Mouse (Mus musculus) macrophage (primary cell): Measurements from ENCODE around the gene Klra8. TPM values are rescaled to one million over a fixed set of nuclear protein-coding genes. Genes with fewer than 3 reads are reported as not detected.
"Not testable (repeated sequence)": the region's sequence is repeated elsewhere in the genome, so short reads cannot be mapped to it uniquely, and the experiment has no call there.

ENCODE experiments used
- H3K27ac ChIP-seq: fragments of 350-480 bp; formaldehyde crosslinking; 2 replicates; pipeline ENCODE4 v1.9.0; 2021
- H3K36me3 ChIP-seq: fragments of 350-480 bp; formaldehyde crosslinking; 2 replicates; pipeline ENCODE4 v1.9.0; 2021; ENCODE audit errors: inconsistent target
- H3K4me3 ChIP-seq: fragments of 350-480 bp; formaldehyde crosslinking; 2 replicates; pipeline ENCODE4 v1.9.0; 2021; ENCODE audit errors: inconsistent target
- H3K79me2 ChIP-seq: fragments of 350-480 bp; formaldehyde crosslinking; 2 replicates; pipeline ENCODE4 v1.9.0; 2021; ENCODE audit errors: inconsistent target
- WGBS: methylation state at CpG from one replicate; pipeline ENCODE4 v1.1.7; 2026; ENCODE audit warnings: inconsistent platforms; ENCODE audit not compliant: missing documents; 5-methylcytosine and 5-hydroxymethylcytosine counted together
- polyA plus RNA-seq: library from polyadenylated mRNA; stranded (reverse); fragments of 250-400 nt; gene quantifications from 3 replicates; pipeline ENCODE4 v1.2.4, GENCODE M21; 2018; ENCODE audit warnings: inconsistent platforms
- total RNA-seq, 78 experiments: library from RNA; depleted of rRNA; stranded (reverse); fragments of 250-400 nt; gene quantifications; 1 replicate in 9 of 78; 2 replicates in 24 of 78; 3 replicates in 43 of 78; 4 replicates in 2 of 78; pipeline ENCODE4 v1.2.4; 2018; ENCODE audit warnings: inconsistent platforms in 56 of 78

The Klra8 gene
- total RNA-seq (2018; cell fraction: chromatin; rRNA removed): not detected
- not detected for total RNA-seq (2018; cell fraction: cytosol; rRNA removed)
- total RNA-seq (2018; cell fraction: nucleus; rRNA removed): not detected
- polyA plus RNA-seq: not detected in 3 replicates

DNA sequence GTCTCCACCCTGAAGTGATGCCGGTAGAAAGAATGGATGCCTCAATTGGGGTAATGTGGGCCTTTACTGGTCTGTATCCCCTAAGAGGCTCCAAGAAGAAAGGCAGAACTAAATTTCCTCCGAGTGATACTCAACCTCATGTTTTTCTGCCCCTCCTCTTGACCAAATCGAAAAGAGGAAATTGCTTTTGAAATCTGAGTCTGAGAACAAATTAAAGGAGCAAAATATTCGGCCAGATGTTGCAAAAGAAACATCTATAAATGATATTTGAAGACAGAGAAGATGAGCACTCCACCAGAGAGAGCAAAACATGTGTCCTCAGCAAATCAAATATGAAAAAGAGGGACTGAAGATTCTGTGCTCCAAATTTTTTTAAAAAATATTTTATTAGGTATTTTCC lies at the start of gene Klra8:
Gene Klra8, minus strand, starts transcription at position 101 of the 400 bp plus-strand sequence.
- WGBS: 40% methylated on average over 4 of the region's 4 CpGs
- not testable (repeated sequence) for H3K36me3 ChIP-seq

DNA sequence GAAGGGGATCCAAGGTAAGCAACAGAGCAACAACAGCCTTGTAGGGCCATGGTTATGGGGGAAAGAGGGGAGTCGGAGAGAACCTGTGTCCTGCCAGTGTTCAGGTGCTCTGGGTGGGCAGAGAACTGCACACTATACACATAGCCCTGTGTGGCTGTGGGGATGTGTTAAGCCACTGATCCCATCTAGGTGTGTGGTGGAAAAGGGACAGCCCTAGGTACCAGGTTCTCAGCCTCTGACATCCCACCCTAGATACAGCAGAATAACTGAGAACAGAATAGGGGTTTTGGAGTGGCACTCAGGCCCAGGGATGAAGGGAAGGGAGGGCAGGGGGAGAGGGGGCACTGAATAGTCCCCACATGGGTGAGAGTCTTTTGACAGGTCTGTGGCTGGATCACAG lies 19.2 kb downstream of the Klra8 start:
- no peak overlapping the region for H3K27ac ChIP-seq
- no peaks in the 10 kb centered on the region for H3K36me3 ChIP-seq
- H3K79me2 ChIP-seq: no peaks in the 10 kb centered on the region
- 100% methylated on average over 1 of the region's 1 CpGs for WGBS
- H3K4me3 ChIP-seq: no peak overlapping the region

More for the DNA sequence above, at the start of gene Klra8:
- not testable (repeated sequence) for H3K4me3 ChIP-seq, H3K79me2 ChIP-seq, H3K27ac ChIP-seq

DNA sequence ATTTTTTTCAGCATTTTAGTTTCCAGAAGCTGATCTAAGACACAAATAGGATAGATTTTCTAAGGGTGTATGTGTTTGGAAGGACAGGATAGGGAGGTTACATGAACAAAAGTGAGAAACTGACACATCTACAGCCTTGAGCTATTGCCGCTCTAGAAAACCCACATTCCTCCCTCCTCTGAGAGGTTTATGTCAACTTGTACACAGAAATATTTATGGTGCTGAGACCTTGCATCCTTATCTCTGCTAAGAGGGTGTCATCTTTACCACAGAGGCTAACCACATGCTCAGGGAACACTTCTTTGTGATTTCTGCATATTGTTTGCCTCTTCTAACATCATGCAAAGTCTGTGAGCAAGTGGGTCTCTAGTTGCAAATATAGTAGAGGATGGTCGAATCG lies 27.0 kb downstream of the Klra8 start:
- not testable (repeated sequence) for H3K36me3 ChIP-seq, H3K79me2 ChIP-seq, H3K4me3 ChIP-seq, H3K27ac ChIP-seq
- 84% methylated on average over 3 of the region's 3 CpGs for WGBS

DNA sequence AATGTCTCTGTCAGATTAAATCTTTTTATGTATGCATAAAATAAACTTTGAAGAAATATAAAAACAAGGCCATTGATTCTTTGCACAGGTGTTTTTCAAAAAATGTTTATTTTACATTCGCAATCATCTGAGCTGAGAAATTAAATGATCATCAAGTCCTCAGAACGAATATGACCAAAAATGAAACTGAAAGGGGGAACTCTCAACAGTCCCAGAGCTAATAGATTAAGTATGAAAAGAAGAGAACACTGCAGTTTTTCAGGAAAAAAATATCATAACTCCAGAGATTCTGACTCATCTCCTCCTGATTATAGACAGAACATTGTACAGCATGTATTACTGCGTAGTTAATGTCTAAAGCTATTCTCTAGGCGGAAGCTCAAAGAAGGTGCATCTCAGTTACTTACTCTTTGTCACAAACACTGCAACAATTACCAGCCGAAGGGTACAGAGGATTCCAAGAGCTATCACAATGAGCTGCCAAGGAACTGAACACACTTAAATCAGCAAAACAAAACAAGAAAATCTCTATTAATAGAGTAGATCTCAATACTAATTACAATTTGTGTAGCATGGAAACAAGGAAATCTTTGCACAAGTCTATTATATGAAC lies 37.3 kb downstream of the Klra8 start:
- Histone ChIP-seq H3K4me3 (no peak overlapping the region), H3K27ac (peak overlapping the region; percentile 43), H3K36me3 (no peaks in the 10 kb centered on the region), H3K79me2 (no peaks in the 10 kb centered on the region)
- 19% methylated on average over 5 of the region's 5 CpGs for WGBS

DNA sequence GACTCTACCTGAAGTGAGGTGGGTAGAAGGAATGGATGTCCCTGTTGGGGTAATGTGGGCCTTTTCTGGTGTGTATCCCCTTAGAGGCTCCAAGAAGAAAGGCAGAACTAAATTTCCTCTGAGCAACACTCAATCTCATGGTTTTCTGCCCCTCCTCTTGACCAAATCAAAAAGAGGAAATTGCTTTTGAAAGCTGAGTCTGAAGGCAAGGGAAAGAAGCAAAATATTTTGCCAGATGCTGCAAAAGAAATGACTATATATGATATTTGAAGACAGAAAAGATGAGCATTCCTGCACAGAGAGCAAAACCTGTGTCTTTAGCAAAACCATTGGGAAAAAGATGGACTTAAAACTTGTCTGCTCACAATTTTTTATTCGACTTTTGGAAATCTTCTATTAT lies 62.5 kb downstream of the Klra8 start, which contains the start of gene Klra4:
Gene Klra4, minus strand, starts transcription at position 101 of the 400 bp plus-strand sequence.
- H3K79me2 ChIP-seq, H3K4me3 ChIP-seq, H3K27ac ChIP-seq, H3K36me3 ChIP-seq: not testable (repeated sequence)
- 80% methylated on average over 1 of the region's 1 CpGs for WGBS

Other genes starting within 250 kb of the Klra8 start
- gene Klra5, start 212.2 kb downstream of the Klra8 start, polyA plus RNA-seq: not detected in 3 replicates
- gene Klra6, start 102.9 kb downstream of the Klra8 start, polyA plus RNA-seq: not detected in 3 replicates
- not detected in 3 replicates for gene Klra4, start 62.6 kb downstream of the Klra8 start, polyA plus RNA-seq
- gene Klra9, start 63.2 kb upstream of the Klra8 start, polyA plus RNA-seq: 1.00 to 1.0 TPM in 2 of 3 replicates, not detected in the other
- not detected in 3 replicates for gene Klra7, start 103.4 kb upstream of the Klra8 start, polyA plus RNA-seq
- gene Klra10, start 152.0 kb upstream of the Klra8 start, polyA plus RNA-seq: not detected in 3 replicates
- 2.7 to 16.0 TPM (median 10.2 TPM) in 3 replicates for gene Klra3, start 207.7 kb upstream of the Klra8 start, polyA plus RNA-seq